16 mouse cellular contexts compared by ENCODE assay signal in the genomic region with DNA sequence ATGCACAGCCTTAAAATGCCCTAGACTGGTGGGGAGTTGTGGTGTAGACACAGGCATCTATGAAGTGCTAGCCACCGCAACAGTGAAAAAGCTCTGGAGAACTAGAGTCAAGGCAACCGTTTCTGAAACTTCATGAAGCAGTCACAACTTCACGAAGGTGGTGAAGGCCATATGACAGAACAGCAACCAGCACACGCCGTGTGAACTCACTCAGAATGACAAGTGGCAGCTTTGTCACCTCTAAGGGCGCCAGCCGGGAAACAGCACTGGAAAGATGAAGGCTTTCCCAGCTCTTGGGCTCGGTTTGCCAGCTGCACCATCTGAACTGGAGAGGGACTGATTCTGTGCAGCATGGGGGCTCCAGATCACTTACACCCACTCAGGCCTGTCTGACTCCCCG.
DNase-seq lines count a peak whose midpoint lies in the region; TF ChIP-seq lines count a peak whose summit lies in the region.
"Had no signal": no experiment of that assay in that cellular context is flagged by ENCODE, and none has a peak within 500 bp of the region (broad histone marks: within the 10 kb centered on the region; RNA-seq: fewer than 3 reads in every experiment).

No protein-coding gene starts in this region.

- peak; percentile 9 for DNase-seq in embryo, embryonic 11 days
- no peak for DNase-seq in embryo, embryonic 10 days (ENCODE audit: low spot score)
- peak; percentile 4 to 14 for DNase-seq in layer of hippocampus, postnatal 10 days (ENCODE audit: low spot score in 2 of 2)
- DNase-seq in layer of hippocampus, adult 9-10 months (ENCODE audit: low spot score): no peak
- DNase-seq in brain, embryonic 14.5 days (ENCODE audit: low read depth): peak; percentile 54
- peak; percentile 4 for DNase-seq in right cerebral cortex, postnatal 4 days
- DNase-seq in thymus, adult 18-20 months: no peak
- no peak for DNase-seq in cerebellum, adult 9-11 months
- DNase-seq: adrenal gland, postnatal 14 days; cerebellum, adult 9-10 months; heart, postnatal 4 days; kidney, postnatal 4 days; liver; liver, postnatal 0 days; lung, postnatal 36 days; thymus, adult 2 months had no signal

- no peak for TF ChIP-seq POLR2A in brain, embryonic 14.5 days (IDR thresholded peaks at IDR 0.05; ENCODE audit: borderline replicate concordance, extremely low read depth, insufficient read depth, insufficient read length, poor library complexity, severe bottlenecking)

- no peak for TF ChIP-seq CTCF in brain, embryonic 14.5 days (IDR thresholded peaks at IDR 0.05; ENCODE audit: borderline replicate concordance, extremely low read depth, insufficient read depth, insufficient read length)

Comparison
In these comparisons a context has a peak if more than half of its experiments do, and no peak if none do; other contexts are left out.
1. DNase-seq: peak in embryo, embryonic 11 days (single experiment), layer of hippocampus, postnatal 10 days (2 of 2), brain, embryonic 14.5 days (single experiment) and right cerebral cortex, postnatal 4 days (single experiment); none in embryo, embryonic 10 days (single experiment), layer of hippocampus, adult 9-10 months (single experiment), thymus, adult 18-20 months (0 of 2) and cerebellum, adult 9-11 months (single experiment).